In genomic region chr7:25292107-25292506, GRCm38 (mm10) we compare ENCODE assay signal across 16 mouse cellular contexts. TPM values are rescaled to one million over a fixed set of nuclear protein-coding genes. Genes with fewer than 3 reads are reported as not detected.
DNase-seq lines count a peak whose midpoint lies in the region; ATAC-seq and TF ChIP-seq lines count a peak whose summit lies in the region.
"Had no signal": no experiment of that assay in that cellular context is flagged by ENCODE, and none has a peak within 500 bp of the region (broad histone marks: within the 10 kb centered on the region; RNA-seq: fewer than 3 reads in every experiment).

No protein-coding gene starts in this region.

- H3K9ac ChIP-seq in kidney, embryonic 15.5 days = no peak overlapping the region
- no peak overlapping the region for H3K9ac ChIP-seq in kidney, embryonic 14.5 days (ENCODE audit: low read depth, low read length)
- 0 out of 2 replicates have a peak overlapping the region, but pooled peaks have one; percentile 16 for H3K9ac ChIP-seq in embryonic facial prominence, embryonic 14.5 days (ENCODE audit: low read depth, low read length)
- H3K9ac ChIP-seq: intestine, embryonic 15.5 days; midbrain, embryonic 12.5 days had no signal

- peaks cover 87% of the 10 kb centered on the region for H3K36me3 ChIP-seq in kidney, embryonic 15.5 days
- peaks cover 84% of the 10 kb centered on the region for H3K36me3 ChIP-seq in kidney, embryonic 14.5 days (ENCODE audit: control insufficient read depth, insufficient read depth, low read length)
- H3K36me3 ChIP-seq in E14TG2a.4 (ENCODE audit: insufficient read depth, low read length) = peaks cover 93% of the 10 kb centered on the region
- H3K36me3 ChIP-seq in embryonic facial prominence, embryonic 14.5 days (ENCODE audit: control insufficient read depth, insufficient read depth, low read length) = peaks cover 91% of the 10 kb centered on the region

- TF ChIP-seq CTCF in gastrocnemius, adult 2 months (IDR thresholded peaks at IDR 0.05) = no peak
- no peak for TF ChIP-seq CTCF in E14TG2a.4 (conservative IDR thresholded peaks at IDR 0.05; ENCODE audit: low read length)

- peak; percentile 12 for DNase-seq in gastrocnemius, adult 2 months
- DNase-seq in gastrocnemius, postnatal 10 days = no peak
- no peak for DNase-seq in embryonic facial prominence, embryonic 14.5 days (ENCODE audit: low spot score)
- no peak for DNase-seq in spleen, adult 18-20 months
- DNase-seq in right cerebral cortex, postnatal 25 days = no peak
- DNase-seq: adrenal gland, adult 8-10 months; liver had no signal

- H3K9me3 ChIP-seq in kidney, embryonic 15.5 days (replicated peaks) = no peaks in the 10 kb centered on the region
- no peaks in the 10 kb centered on the region for H3K9me3 ChIP-seq in kidney, embryonic 14.5 days (ENCODE audit: control insufficient read depth, low read length)
- H3K9me3 ChIP-seq in E14TG2a.4 (ENCODE audit: low read length) = no peaks in the 10 kb centered on the region
- peaks cover 6% of the 10 kb centered on the region; the same call in 1 of the 2 replicates for H3K9me3 ChIP-seq in embryonic facial prominence, embryonic 14.5 days (ENCODE audit: control insufficient read depth, low read length)
- H3K9me3 ChIP-seq: intestine, embryonic 15.5 days; midbrain, embryonic 12.5 days had no signal

- no peak overlapping the region for H3K27ac ChIP-seq in gastrocnemius, adult 2 months
- 0 out of 2 replicates have a peak overlapping the region, but pooled peaks have one; percentile 15 for H3K27ac ChIP-seq in kidney, embryonic 15.5 days
- H3K27ac ChIP-seq in kidney, embryonic 14.5 days (ENCODE audit: low read depth, low read length) = no peak overlapping the region; the same call in 1 of the 2 replicates
- H3K27ac ChIP-seq in embryonic facial prominence, embryonic 14.5 days (replicated peaks; ENCODE audit: low read depth, low read length) = no peak overlapping the region; the same call in 1 of the 2 replicates
- H3K27ac ChIP-seq: intestine, embryonic 15.5 days; stomach, postnatal 0 days had no signal

- ATAC-seq in kidney, embryonic 15.5 days (replicated peaks; ENCODE audit: low FRiP score) = no peak
- ATAC-seq in kidney, embryonic 14.5 days (ENCODE audit: low FRiP score, low TSS enrichment) = no peak
- ATAC-seq in embryonic facial prominence, embryonic 14.5 days (ENCODE audit: low read depth) = no peak
- ATAC-seq: intestine, embryonic 15.5 days had no signal

- H3K27me3 ChIP-seq in kidney, embryonic 15.5 days = no peaks in the 10 kb centered on the region
- H3K27me3 ChIP-seq in kidney, embryonic 14.5 days (ENCODE audit: control insufficient read depth, insufficient read depth, low read length) = no peaks in the 10 kb centered on the region
- no peaks in the 10 kb centered on the region for H3K27me3 ChIP-seq in E14TG2a.4 (ENCODE audit: insufficient read depth, low read length)
- no peaks in the 10 kb centered on the region for H3K27me3 ChIP-seq in embryonic facial prominence, embryonic 14.5 days (replicated peaks; ENCODE audit: control insufficient read depth, insufficient read depth, low read length)
- H3K27me3 ChIP-seq: intestine, embryonic 15.5 days; midbrain, embryonic 12.5 days had no signal

- intact Hi-C loops in gastrocnemius, adult 2 months (cut with DNase I) = no loop called here

- H3K4me1 ChIP-seq in kidney, embryonic 15.5 days = peaks cover 34% of the 10 kb centered on the region
- peaks cover 8% of the 10 kb centered on the region for H3K4me1 ChIP-seq in kidney, embryonic 14.5 days (ENCODE audit: control insufficient read depth, insufficient read depth, low read length)
- peaks cover 84% of the 10 kb centered on the region for H3K4me1 ChIP-seq in E14TG2a.4 (replicated peaks; ENCODE audit: low read depth, low read length)
- peaks cover 4% of the 10 kb centered on the region; the same call in 1 of the 2 replicates for H3K4me1 ChIP-seq in embryonic facial prominence, embryonic 14.5 days (ENCODE audit: control insufficient read depth, insufficient read depth, low read length)

- no peak overlapping the region for H3K4me3 ChIP-seq in gastrocnemius, adult 2 months
- no peak overlapping the region for H3K4me3 ChIP-seq in kidney, embryonic 15.5 days (replicated peaks)
- H3K4me3 ChIP-seq in kidney, embryonic 14.5 days (ENCODE audit: low read length) = no peak overlapping the region
- H3K4me3 ChIP-seq in E14TG2a.4 (replicated peaks; ENCODE audit: low read length) = peak overlapping the region; percentile 35
- no peak overlapping the region for H3K4me3 ChIP-seq in embryonic facial prominence, embryonic 14.5 days (ENCODE audit: low read depth, low read length)
- H3K4me3 ChIP-seq: intestine, embryonic 15.5 days; midbrain, embryonic 12.5 days had no signal

- H3K4me2 ChIP-seq in kidney, embryonic 15.5 days = no peak overlapping the region
- no peak overlapping the region for H3K4me2 ChIP-seq in kidney, embryonic 14.5 days (replicated peaks; ENCODE audit: low read depth, low read length)
- no peak overlapping the region for H3K4me2 ChIP-seq in embryonic facial prominence, embryonic 14.5 days (ENCODE audit: low read depth, low read length)
- H3K4me2 ChIP-seq: intestine, embryonic 15.5 days; midbrain, embryonic 12.5 days had no signal

- WGBS in kidney, embryonic 15.5 days = 48% methylated on average over 7 of the region's 7 CpGs
- 56% methylated on average over 7 of the region's 7 CpGs for whole genome bisulfite sequencing in kidney, embryonic 14.5 days
- WGBS in embryonic facial prominence, embryonic 14.5 days = 68% methylated on average over 7 of the region's 7 CpGs

RNA-seq across cellular contexts. Expression of gene Pafah1b3, which starts 5.7 kb away (rescaled TPM):
- under 1 TPM; 0.38 to 0.86 TPM for total RNA-seq in gastrocnemius, adult 2 months (2021)
- total RNA-seq in gastrocnemius, postnatal 10 days (2021) = 10 to 100 TPM in 1 of 2 experiments, 1 to 10 TPM in 1; 7.5 to 12.3 TPM
- polyA plus RNA-seq in kidney, embryonic 15.5 days (2015; fragmentation: Nextera tagmentation; extraction: Ambion mirVana) = 181 and 191 TPM in 2 replicates
- 199 and 245 TPM in 2 replicates for polyA plus RNA-seq in kidney, embryonic 14.5 days (2014; fragmentation: Nextera tagmentation; extraction: Ambion mirVana)
- 173 and 200 TPM in 2 replicates for polyA plus RNA-seq in embryonic facial prominence, embryonic 14.5 days (2014; fragmentation: Nextera tagmentation; extraction: Ambion mirVana)

RNA-seq across cellular contexts. Expression of gene Prr19, which starts 9.1 kb away (rescaled TPM):
- not detected for total RNA-seq in gastrocnemius, adult 2 months (2021)
- not detected for total RNA-seq in gastrocnemius, postnatal 10 days (2021)
- 0.90 and 1.0 TPM in 2 replicates for polyA plus RNA-seq in kidney, embryonic 15.5 days (2015; fragmentation: Nextera tagmentation; extraction: Ambion mirVana)
- 0.67 and 0.69 TPM in 2 replicates for polyA plus RNA-seq in kidney, embryonic 14.5 days (2014; fragmentation: Nextera tagmentation; extraction: Ambion mirVana)
- polyA plus RNA-seq in embryonic facial prominence, embryonic 14.5 days (2014; fragmentation: Nextera tagmentation; extraction: Ambion mirVana) = 0.77 and 1.3 TPM in 2 replicates
- total RNA-seq: adrenal gland, adult 8-10 months; left cerebral cortex, adult 18-20 months had no signal
- polyA plus RNA-seq: heart, embryonic 14.5 days; small intestine, adult 2 months had no signal

RNA-seq across cellular contexts. Expression of gene Tmem145, which starts 13.8 kb away (rescaled TPM):
- not detected for total RNA-seq in gastrocnemius, adult 2 months (2021)
- not detected for total RNA-seq in gastrocnemius, postnatal 10 days (2021)
- polyA plus RNA-seq in kidney, embryonic 15.5 days (2015; fragmentation: Nextera tagmentation; extraction: Ambion mirVana) = 0.68 and 0.87 TPM in 2 replicates
- 0.49 and 0.62 TPM in 2 replicates for polyA plus RNA-seq in kidney, embryonic 14.5 days (2014; fragmentation: Nextera tagmentation; extraction: Ambion mirVana)
- polyA plus RNA-seq in embryonic facial prominence, embryonic 14.5 days (2014; fragmentation: Nextera tagmentation; extraction: Ambion mirVana) = 1.7 and 2.0 TPM in 2 replicates

RNA-seq across cellular contexts. Expression of gene Cic, which starts 24.6 kb away (rescaled TPM):
- 10 to 100 TPM; 37.0 to 40.4 TPM for total RNA-seq in gastrocnemius, adult 2 months (2021)
- 10 to 100 TPM; 65.7 to 73.4 TPM for total RNA-seq in gastrocnemius, postnatal 10 days (2021)
- 28.2 and 32.4 TPM in 2 replicates for polyA plus RNA-seq in kidney, embryonic 15.5 days (2015; fragmentation: Nextera tagmentation; extraction: Ambion mirVana)
- 36.0 and 47.2 TPM in 2 replicates for polyA plus RNA-seq in kidney, embryonic 14.5 days (2014; fragmentation: Nextera tagmentation; extraction: Ambion mirVana)
- 48.8 and 49.0 TPM in 2 replicates for polyA plus RNA-seq in embryonic facial prominence, embryonic 14.5 days (2014; fragmentation: Nextera tagmentation; extraction: Ambion mirVana)

RNA-seq across cellular contexts. Expression of gene Megf8, which starts 24.9 kb away (rescaled TPM):
- 10 to 100 TPM; 16.9 to 19.6 TPM for total RNA-seq in gastrocnemius, adult 2 months (2021)
- total RNA-seq in gastrocnemius, postnatal 10 days (2021) = 10 to 100 TPM; 24.0 to 27.2 TPM
- 13.3 and 16.4 TPM in 2 replicates for polyA plus RNA-seq in kidney, embryonic 15.5 days (2015; fragmentation: Nextera tagmentation; extraction: Ambion mirVana)
- polyA plus RNA-seq in kidney, embryonic 14.5 days (2014; fragmentation: Nextera tagmentation; extraction: Ambion mirVana) = 14.0 and 16.2 TPM in 2 replicates
- 15.4 and 15.8 TPM in 2 replicates for polyA plus RNA-seq in embryonic facial prominence, embryonic 14.5 days (2014; fragmentation: Nextera tagmentation; extraction: Ambion mirVana)
